Mouse (Mus musculus) macrophage (primary cell): Measurements from ENCODE around the gene Msi2. TPM values are rescaled to one million over a fixed set of nuclear protein-coding genes. Genes with fewer than 3 reads are reported as not detected.

ENCODE experiments used
- H3K27ac ChIP-seq: fragments of 350-480 bp; formaldehyde crosslinking; 2 replicates; pipeline ENCODE4 v1.9.0; 2021
- H3K36me3 ChIP-seq: fragments of 350-480 bp; formaldehyde crosslinking; 2 replicates; pipeline ENCODE4 v1.9.0; 2021; ENCODE audit errors: inconsistent target
- H3K4me3 ChIP-seq: fragments of 350-480 bp; formaldehyde crosslinking; 2 replicates; pipeline ENCODE4 v1.9.0; 2021; ENCODE audit errors: inconsistent target
- H3K79me2 ChIP-seq: fragments of 350-480 bp; formaldehyde crosslinking; 2 replicates; pipeline ENCODE4 v1.9.0; 2021; ENCODE audit errors: inconsistent target
- WGBS: methylation state at CpG from one replicate; pipeline ENCODE4 v1.1.7; 2026; ENCODE audit warnings: inconsistent platforms; ENCODE audit not compliant: missing documents; 5-methylcytosine and 5-hydroxymethylcytosine counted together
- polyA plus RNA-seq: library from polyadenylated mRNA; stranded (reverse); fragments of 250-400 nt; gene quantifications from 3 replicates; pipeline ENCODE4 v1.2.4, GENCODE M21; 2018; ENCODE audit warnings: inconsistent platforms

Gene Msi2
- polyA plus RNA-seq, 1 experiment from 2014 or later, result 5.2 TPM

- Histone ChIP-seq H3K36me3 (no peaks in the 10 kb centered on the region), H3K79me2 (no peaks in the 10 kb centered on the region), H3K27ac (no peak overlapping the region), H3K4me3 (no peak overlapping the region)
- WGBS, result 62% methylated on average over 10 of the region's 10 CpGs
Observed at GRCm38 (mm10) chr11:88524790-88525575, 193.3 kb downstream of the Msi2 start.

- Histone ChIP-seq H3K79me2 (no peaks in the 10 kb centered on the region), H3K4me3 (no peak overlapping the region), H3K36me3 (no peaks in the 10 kb centered on the region), H3K27ac (no peak overlapping the region)
Observed at GRCm38 (mm10) chr11:88524437-88524789, 193.9 kb downstream of the Msi2 start.

GRCm38 (mm10) chr11:88523921-88524320, 194.4 kb downstream of the Msi2 start:
- Histone ChIP-seq H3K36me3 (no peaks in the 10 kb centered on the region), H3K27ac (no peak overlapping the region), H3K4me3 (no peak overlapping the region), H3K79me2 (no peaks in the 10 kb centered on the region)
- 88% methylated on average over 4 of the region's 4 CpGs for WGBS

DNA sequence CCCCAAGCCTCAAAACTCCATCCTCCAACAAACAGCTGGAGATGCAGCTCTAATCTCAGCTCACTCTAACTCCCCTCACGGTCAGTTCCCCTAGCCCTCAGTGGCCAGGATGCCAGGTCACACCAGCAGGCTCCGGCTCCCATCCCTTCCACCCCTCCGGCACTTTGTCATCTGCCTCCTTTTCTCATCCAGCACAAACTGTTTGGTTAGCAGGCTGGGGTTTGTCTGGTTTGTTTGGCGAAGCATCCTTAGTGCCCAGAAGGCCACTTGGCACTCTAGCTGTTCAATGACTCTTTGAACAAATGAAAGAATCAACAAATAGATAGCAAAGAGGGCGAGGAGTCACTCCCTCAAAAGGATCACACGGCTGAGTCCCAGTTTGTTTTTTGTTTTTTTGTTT, 194.8 kb downstream of the Msi2 start:
- H3K27ac ChIP-seq, result no peak overlapping the region
- WGBS, result 92% methylated on average over 6 of the region's 6 CpGs
- no peaks in the 10 kb centered on the region for H3K36me3 ChIP-seq
- H3K4me3 ChIP-seq, result no peak overlapping the region
- H3K79me2 ChIP-seq, result no peaks in the 10 kb centered on the region

GRCm38 (mm10) chr11:88522114-88522513, 196.2 kb downstream of the Msi2 start:
- Histone ChIP-seq H3K27ac (no peak overlapping the region), H3K36me3 (no peaks in the 10 kb centered on the region), H3K4me3 (no peak overlapping the region), H3K79me2 (no peaks in the 10 kb centered on the region)
- 93% methylated on average over 5 of the region's 5 CpGs for WGBS

- Histone ChIP-seq H3K79me2 (no peaks in the 10 kb centered on the region), H3K4me3 (no peak overlapping the region), H3K27ac (no peak overlapping the region), H3K36me3 (no peaks in the 10 kb centered on the region)
- WGBS, result 94% methylated on average over 19 of the region's 19 CpGs
Observed at GRCm38 (mm10) chr11:88520951-88521730, 197.2 kb downstream of the Msi2 start.

GRCm38 (mm10) chr11:88518361-88518760, 200.0 kb downstream of the Msi2 start:
- H3K79me2 ChIP-seq, result no peaks in the 10 kb centered on the region
- no peaks in the 10 kb centered on the region for H3K36me3 ChIP-seq

DNA sequence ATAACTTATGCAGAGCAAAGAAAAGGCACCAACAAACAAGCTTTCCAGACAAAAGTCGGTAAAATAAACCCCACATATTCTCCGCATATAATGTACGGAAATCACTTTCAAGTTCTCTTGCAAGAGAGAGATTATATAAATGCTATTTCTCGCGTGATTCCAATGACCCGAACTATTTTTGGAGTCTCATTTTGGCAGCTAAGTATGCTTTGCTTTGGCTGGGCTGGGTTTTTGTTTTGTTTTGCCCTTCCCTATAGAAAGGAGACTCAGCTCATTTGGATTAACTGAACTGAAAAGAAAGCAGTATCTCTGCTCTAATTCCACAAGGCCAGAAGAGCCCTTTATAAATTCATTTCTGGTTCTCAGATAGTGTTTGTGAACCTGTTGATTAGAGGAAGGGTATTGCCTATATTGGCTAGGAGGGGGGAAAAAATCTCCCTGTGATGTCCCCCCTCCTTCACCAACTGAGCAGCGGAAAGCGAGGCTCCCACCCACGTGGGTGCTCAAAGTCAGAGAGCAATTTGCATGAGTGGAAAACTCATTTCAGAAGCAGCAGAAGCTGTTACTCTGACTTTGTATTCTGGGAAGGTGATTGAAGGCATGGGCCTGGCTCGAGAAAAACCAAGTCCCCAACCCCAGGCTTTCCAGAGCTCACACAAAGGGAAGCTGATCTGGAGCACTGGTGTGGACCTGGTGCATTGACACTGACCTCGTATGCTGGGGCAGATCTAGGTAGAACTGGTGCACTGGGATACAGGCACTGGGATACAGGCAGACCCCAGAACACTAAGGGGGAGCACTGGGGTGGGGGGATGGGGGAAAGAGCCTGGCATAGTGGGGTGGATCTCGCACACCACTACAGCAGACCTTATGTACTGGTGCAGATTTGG, 201.5 kb downstream of the Msi2 start:
- no peaks in the 10 kb centered on the region for H3K36me3 ChIP-seq
- H3K79me2 ChIP-seq, result no peaks in the 10 kb centered on the region
- H3K27ac ChIP-seq, result no peak overlapping the region
- H3K4me3 ChIP-seq, result no peak overlapping the region
- 93% methylated on average over 12 of the region's 12 CpGs for WGBS

More at GRCm38 (mm10) chr11:88518361-88518760, 200.0 kb downstream of the Msi2 start:
- Histone ChIP-seq H3K27ac (no peak overlapping the region), H3K4me3 (no peak overlapping the region)
- 94% methylated on average over 3 of the region's 3 CpGs for WGBS

DNA sequence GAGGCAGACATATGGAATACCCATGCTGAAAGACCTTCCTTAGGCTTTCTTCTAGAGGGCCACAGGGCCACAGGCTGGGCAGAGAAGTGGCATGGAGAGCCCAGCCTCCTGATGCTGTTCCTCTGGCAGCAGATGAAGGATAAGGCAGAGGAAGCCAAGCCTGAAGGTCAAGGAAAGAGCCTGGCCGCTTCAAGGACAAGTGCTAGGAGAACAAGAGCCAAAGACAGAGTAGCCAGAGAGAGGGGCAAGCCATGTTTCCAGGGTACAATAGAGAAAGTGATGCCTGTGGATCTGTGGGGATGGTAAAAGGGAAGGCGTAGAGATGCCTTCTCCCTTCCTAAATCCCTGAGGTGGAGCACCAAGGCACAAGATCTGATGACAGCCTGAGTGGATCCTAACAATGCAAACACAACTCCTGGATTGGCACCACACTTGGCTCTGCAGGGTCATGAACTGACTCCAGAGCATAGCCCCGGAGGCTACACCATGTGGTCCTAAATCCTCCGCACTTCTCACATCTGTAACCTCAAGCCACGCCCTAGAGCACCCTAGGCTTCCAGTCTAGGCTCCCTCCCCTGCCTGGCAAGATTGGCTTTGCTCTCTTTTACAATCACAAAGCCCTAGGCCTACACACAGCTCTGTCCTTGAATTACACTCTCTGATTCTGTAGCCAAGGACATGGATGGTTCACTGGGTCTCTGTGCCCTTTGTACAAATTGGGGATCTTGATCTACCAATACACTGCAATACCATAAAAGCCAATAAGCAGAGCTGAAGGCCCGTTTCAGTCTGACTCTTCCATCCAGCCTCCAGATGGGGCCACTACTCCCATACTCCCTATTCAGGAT, 202.4 kb downstream of the Msi2 start:
- no peaks in the 10 kb centered on the region for H3K36me3 ChIP-seq
- no peak overlapping the region for H3K27ac ChIP-seq
- 78% methylated on average over 6 of the region's 6 CpGs for WGBS
- no peaks in the 10 kb centered on the region for H3K79me2 ChIP-seq
- H3K4me3 ChIP-seq, result no peak overlapping the region

- Histone ChIP-seq H3K27ac (no peak overlapping the region), H3K79me2 (no peaks in the 10 kb centered on the region), H3K36me3 (no peaks in the 10 kb centered on the region), H3K4me3 (no peak overlapping the region)
- 92% methylated on average over 2 of the region's 2 CpGs for WGBS
Observed at GRCm38 (mm10) chr11:88515267-88515666, 203.0 kb downstream of the Msi2 start.

GRCm38 (mm10) chr11:88514151-88514926, 204.0 kb downstream of the Msi2 start:
- Histone ChIP-seq H3K79me2 (no peaks in the 10 kb centered on the region), H3K27ac (no peak overlapping the region), H3K36me3 (no peaks in the 10 kb centered on the region), H3K4me3 (no peak overlapping the region)
- WGBS, result 94% methylated on average over 12 of the region's 12 CpGs

DNA sequence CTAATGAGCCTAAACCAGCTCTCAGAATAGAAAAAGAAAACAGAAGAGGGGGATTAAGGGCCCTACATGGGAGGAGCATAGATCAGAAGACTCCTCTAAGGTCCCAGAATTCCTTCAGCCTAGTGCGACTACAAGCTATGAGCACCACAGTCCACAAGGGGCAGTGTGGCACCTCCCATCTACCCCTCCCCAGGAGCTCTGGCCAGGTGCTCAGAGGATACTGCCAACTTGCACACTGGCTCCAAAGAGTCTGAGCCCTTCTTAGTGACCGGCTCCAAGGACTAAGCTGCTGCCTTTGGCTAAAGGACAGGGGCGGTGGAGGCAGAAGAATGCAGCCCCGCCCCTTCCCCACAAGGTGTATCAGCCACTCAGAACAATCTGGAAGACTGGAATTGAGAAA, 205.7 kb downstream of the Msi2 start:
- 76% methylated on average over 4 of the region's 4 CpGs for WGBS
- Histone ChIP-seq H3K4me3 (no peak overlapping the region), H3K36me3 (no peaks in the 10 kb centered on the region)

DNA sequence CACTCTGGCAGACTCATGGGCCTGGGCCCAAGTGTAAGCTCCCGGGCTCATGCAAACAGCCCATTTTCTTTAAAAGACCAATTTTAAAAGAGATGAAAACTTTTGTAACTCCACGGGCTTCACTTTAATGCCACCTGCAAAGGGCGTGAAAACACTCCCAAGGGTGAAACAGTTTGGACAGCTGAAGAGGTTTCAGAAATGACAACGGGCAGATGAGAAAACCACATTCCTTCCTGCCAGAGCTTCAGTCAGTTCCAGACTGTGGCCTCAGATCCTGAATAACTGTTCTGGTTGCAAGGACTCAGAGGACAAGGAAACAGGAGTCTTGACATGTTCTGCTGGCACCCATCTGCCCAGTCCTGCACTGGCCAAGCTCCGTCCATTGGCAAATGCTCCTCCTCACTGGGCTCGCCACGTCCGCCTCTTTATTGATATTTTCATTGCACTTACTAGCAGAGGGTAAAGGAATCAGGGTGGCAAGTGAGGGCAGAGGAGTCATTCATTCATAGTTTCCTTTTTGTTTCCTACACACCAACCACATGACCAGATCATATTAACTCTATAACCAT, 207.9 kb downstream of the Msi2 start:
- 70% methylated on average over 8 of the region's 8 CpGs for WGBS
- no peaks in the 10 kb centered on the region for H3K79me2 ChIP-seq
- no peak overlapping the region for H3K4me3 ChIP-seq
- no peaks in the 10 kb centered on the region for H3K36me3 ChIP-seq
- no peak overlapping the region for H3K27ac ChIP-seq

More for the DNA sequence above, 205.7 kb downstream of the Msi2 start:
- no peak overlapping the region for H3K27ac ChIP-seq
- H3K79me2 ChIP-seq, result no peaks in the 10 kb centered on the region
